Mouse (Mus musculus): ENCODE measurements at regions not wholly inside any gene's neighbourhood (a gene's known extent, or its start where the extent isn't known, plus 50 kb on each side); places are given as distances from the start of the nearest gene placed in this dataset.

DNA sequence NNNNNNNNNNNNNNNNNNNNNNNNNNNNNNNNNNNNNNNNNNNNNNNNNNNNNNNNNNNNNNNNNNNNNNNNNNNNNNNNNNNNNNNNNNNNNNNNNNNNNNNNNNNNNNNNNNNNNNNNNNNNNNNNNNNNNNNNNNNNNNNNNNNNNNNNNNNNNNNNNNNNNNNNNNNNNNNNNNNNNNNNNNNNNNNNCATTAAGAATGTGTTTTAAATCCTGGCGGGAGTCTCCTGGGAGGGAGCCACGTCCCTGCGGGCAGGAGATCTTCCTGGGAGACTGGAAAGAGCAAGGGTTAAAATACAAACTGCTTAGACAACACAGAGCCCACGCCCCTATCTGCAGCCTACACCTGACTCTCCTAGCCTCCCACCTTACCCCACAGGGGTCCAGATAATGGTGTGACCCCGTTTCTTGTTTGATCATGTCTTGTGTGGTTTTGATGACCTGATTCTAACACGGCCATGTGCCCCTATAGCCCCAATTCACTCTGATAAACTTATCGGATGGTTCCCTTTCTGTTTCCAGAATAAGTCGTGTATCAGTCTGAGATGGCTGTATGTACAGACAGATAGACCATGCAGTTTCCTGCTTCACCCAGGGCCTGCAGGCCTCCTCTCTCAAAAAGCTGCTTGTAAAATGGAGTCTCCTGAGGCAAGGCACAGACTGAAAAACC lies 160.8 kb downstream of the Rpl14 start:
- no peak for DNase-seq

DNA sequence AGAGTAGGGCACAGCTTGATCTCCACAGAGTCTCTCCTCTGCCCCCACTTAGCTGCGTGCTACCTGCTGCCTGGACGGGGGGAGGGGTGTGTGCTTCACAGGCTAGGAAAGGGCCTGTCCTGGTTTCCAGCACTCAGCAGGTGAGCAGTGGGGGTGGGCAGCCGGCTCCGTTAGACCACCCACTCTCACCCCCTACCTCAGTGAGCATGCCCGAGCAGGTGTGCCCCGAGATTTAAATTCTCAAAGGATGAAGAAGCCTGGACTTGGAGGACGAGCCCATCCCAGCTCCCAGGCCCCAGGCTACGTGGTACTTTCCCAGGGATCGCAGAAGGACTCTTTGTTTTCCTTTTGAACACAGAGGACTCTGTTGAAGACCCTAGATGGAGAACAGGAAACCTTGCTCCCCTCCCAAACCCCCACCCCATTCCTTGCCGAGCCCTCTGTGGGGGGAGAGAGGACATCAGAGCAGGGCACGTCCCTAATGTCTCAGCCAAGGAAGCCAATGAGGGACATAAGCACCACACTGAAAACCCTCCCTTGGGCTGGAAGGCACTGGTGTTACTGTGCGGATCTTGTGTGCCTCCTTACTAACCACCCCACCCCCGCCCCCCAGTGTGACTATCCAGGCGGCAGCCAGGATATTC lies 161.5 kb downstream of the Rpl14 start:
- no peak for DNase-seq

DNA sequence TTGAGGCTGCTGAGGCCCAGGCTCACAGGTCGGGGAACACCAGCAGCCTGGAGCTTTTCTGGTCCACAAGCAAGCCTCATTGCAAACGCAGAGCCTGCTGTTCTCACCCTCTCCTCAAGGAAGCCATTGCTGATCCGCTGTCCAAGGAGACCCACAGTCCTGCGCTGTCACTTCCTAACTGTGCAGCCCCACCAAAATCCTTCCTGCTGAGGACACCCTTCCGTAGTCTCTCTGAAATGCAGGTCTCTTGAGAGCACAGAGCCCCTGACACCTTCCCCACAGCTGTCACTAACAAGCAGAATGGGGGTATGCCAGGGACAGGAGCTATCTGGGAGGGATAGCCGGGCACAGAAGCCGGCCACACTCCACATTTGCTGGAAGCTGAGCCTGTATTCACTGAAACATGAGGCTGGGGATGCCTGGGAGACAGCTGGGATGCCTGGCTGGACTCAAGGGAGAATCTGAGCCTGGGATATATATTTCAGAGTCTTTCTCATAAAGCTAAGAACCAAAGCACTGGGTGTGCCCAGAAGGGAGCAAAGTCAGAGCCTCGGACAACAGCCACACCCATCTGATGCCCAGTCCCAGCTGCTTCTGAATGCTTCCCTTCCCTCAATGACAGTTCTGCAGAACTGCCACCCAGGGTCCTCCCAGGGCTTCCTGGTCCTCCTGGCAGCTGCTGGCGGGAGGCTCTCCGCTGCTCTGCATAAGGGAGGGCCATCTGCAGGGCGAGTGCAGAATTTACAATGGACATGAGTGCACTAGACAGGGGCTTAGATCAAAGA lies 162.6 kb downstream of the Rpl14 start:
- no peak for DNase-seq

DNA sequence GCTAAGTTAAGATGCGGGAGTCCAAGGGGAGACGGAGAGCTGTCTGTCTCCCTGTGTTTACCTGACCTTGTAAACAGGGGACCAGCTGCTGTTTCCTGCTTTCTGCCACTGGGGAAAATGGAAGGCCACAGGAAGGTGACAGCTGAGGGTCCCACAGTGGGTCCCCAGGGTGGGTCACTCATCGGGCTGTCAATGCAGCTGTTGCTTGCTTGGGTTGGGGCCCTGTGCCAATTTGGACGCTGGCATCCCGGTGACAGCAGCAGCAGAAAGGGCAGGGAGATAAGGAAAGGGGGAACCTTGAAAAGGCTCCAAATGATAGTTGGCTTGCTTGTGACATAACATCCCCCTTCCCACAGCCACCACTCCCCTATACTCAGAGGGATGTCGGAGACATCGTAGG lies 164.0 kb downstream of the Rpl14 start:
- DNase-seq: no peak

DNA sequence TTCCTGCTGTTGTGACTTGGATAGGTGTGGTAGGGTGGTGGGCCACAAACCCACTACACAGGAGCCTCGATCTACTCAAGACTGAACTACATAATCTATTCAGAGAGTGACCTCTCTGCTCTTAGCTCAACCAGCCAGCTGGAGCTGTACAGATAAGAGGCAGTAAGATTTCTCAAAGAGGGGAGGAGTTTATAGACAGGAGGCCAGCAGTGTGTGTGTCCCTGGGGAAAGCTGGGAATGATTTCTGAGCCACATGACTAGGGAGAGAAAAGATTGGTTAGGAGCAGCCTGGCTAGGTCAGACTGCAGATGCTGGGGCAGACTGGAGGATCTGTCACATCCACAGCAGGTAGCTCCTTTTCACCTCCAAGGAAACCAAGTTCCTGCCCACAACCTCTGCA lies 166.7 kb downstream of the Rpl14 start:
- DNase-seq: no peak

DNA sequence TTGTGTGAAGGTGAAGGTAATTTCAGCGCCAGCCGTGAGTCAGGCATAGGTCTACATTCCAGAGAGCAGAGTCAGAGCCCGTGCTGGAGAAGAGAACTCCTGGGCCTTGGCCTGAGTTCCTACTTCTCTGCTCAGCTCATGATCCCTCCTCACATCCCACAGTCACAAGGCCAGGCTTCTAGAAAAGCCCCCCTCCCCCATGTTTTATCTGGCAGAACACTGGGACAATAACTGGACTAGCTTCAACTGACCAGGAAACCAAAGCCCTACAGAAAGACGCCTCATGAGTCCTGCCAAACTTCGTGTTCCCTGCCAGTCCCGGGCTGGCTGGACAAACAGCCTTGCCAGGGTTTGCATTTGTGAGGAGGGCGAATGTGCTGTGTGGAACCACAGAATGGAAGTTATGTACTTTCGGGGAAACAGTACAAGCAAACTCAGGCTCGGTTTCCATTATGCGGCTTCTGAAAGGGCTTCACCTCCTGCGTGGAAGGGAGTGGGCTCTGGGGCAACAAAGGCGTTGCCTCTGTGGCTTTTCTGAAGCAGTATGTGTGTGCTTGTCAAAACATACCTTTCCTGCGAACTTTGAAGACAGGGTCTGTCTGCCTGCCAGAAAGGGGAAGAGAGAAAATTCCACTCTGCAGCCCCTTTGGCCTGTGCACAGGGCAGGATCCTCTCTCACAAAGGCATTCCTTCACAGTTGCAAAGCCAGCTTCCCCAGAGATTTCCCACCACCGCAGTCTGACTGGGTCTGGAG lies 168.1 kb downstream of the Rpl14 start:
- DNase-seq: no peak

DNA sequence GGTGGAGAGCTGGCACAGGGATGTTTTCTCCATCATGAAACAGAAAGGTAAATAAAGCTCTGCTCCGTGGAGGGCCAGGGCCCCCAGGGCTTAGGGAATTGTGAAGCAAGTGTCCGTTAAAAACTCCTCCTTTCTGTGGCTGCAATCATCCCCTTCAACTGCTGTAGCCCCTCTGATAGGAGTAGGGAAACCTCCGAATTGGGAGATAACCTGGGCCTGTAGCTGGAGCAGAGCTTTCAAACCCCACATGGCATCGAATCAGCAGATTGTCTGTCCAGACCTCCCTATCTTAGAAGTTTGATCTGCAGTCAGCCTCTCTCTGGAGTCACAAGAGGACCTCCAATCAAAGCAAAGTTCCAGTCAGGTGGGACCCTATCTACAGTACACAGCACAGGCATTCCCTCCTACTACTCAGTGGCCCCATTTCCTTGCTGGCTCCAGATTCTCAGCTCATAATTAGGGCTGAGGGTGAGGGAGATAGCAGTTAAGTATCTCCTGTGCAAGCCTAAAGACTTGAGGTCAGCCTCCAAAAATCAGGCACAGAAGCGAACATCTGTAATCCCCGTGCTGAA lies 168.8 kb downstream of the Rpl14 start:
- no peak for DNase-seq

DNA sequence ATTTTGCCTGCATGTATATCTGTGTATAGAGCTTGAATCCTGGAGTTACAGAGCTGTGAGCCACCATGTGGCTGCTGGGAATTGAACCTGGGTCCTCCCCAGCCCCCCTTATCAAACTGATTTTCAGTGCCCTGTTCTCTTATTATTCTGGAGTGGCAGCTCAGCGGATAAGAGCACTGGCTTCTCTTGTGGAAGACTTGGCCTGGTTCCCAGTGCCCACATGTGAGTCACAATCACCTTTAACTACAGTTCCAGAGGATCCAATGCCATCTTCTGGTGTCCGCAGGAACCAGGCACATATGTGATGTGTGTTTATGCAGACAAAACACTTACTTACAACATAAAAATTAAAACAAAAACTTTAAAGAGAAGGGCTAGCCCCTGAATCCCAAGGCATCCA lies 170.3 kb downstream of the Rpl14 start:
- no peak for DNase-seq

DNA sequence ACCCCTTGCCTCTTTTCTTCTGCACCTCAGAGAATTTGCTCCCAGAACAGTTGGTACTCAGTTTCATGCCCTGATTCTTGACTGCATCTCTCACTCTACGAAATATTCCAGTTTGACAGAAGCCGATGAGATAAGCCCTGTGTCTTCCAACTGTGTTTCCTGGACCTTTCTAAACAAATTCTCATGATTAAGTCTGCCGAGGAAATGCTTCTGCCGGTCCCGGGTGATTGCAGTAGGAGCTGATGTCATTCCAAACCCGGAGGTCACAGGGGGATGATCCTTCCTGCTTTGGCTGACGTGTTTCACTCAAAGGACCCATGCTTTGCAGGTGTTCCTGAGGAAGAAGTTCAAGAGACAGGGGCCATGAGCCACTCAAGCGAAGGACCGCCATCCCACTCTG lies 172.2 kb downstream of the Rpl14 start:
- no peak for DNase-seq

DNA sequence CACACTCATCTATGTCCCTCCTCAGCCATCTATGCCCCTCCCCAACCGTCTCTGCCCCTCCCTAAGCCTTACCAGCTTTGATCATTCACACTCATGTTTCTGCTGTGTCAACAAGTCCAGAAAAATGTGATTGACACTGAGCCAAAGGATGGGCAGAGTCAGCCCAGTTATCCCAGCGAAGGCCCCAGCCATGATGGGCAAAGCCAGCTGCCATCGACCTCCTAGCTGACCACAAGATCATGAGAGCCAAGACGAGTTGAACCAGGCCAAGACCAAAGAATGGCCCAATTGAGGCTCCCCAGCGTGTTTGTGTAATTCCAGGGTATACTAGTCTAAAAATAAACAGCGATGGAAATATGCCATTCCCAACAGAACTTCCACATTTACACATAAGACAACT lies 174.4 kb downstream of the Rpl14 start:
- DNase-seq: no peak

DNA sequence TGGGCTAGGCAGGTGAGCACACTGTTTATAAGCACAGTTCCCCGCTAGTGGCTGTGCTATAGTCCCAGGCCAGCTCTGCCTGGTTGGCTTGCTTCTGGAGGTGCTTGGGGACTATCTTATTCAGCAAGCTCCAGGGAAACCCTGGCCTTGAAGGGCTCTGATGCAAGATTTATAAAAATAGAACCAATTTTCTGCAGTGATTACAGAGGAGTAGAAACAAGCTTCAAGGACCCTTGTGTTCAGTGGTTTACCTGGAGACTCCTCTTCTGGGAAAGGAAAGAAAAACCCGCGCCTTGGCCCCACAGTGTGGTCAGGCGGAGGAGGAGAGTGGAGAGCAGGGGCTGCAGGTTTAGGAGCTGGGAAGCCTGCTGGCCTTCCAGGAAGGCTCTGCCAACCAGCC lies 178.2 kb upstream of the Ctnnb1 start:
- no peak for DNase-seq

DNA sequence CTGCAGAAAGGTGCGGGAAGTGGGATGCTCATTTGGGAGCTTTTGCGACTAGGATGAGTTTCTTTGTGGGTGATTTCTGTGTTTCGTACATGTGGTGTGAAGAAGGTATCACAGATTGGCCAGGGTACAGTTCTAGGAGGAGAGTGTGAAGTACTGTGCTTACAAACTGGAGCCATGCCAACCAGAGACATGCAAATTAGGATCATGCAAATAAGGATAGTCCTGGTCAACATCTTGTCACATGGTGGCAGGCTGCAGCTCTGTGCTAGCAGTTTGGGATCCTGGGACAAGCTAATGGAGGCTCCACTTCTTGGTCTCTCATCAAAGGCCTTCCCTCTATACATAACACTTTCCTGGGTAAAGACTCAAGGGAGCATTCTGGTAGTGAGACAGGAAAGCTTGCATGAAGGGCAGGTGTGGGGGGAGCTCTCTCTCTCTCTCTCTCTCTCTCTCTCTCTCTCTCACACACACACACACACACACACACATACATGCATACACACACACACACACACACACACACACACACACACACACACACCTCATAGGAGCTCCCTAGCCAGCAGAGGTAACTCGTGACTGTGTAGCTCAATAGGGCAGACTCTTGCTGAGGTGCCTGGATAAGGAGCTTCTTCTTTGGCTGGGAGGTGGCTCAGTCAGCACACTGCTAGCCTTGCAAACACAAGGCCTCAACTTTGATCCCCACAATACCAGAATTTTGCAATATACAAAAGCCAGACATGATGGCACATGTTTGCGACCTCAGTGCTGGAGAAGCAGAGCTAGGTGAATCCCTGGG lies 177.1 kb upstream of the Ctnnb1 start:
- no peak for DNase-seq

DNA sequence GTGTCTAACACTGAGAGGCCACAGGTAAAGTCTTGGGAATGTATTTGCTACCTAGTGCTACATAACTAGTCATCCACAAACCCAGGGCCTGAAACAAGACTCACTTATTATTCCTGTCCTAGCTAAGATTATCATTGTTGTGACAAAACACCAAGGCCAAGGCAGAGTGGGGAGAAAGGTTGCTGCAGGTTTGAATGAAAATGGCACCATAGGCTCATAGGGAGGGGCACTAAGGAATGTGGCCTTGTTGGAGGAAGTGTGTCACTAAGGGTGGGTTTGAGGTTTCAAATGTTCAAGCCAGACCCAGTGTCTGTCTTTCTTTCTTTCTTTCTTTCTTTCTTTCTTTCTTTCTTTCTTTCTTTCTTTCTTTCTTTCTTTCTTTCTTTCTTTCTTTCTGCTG lies 174.9 kb upstream of the Ctnnb1 start:
- no peak for DNase-seq

DNA sequence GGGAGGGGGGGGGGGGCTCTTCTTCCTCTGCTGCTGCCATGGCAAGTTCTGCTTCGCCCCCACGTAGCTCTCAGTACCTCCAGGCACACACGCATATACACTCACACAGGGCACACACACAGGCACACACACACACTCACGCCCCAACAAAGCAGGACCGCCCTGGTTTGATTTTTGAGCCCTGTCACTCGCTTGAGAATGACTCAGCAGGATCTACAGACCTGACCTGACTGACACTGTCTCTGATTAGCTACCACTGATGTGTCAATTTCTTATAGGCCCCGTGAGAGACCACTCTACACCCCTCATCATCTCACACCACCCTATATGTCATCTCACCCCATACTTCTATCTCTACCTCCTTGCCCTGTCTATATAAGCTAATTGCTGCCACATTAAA lies 173.5 kb upstream of the Ctnnb1 start:
- no peak for DNase-seq

DNA sequence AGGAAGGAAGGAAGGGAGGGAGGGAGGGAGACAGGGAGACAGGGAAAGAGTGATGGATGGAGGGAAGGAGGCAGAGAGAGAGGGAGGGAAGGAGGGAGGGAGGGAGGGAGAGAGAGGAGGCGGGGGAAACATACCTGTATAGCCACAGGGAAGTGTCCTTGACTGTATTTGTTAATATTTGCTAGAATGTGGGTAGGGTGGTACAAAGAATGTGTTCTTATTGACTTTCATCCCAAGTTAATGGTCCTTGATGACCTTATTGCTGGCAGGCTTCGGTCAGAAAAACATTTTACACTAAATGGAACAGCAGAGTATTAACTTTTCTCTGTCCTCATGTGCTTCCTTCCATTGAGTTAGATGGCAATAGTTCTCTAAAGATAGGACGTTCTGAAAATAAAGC lies 171.0 kb upstream of the Ctnnb1 start:
- no peak for DNase-seq

DNA sequence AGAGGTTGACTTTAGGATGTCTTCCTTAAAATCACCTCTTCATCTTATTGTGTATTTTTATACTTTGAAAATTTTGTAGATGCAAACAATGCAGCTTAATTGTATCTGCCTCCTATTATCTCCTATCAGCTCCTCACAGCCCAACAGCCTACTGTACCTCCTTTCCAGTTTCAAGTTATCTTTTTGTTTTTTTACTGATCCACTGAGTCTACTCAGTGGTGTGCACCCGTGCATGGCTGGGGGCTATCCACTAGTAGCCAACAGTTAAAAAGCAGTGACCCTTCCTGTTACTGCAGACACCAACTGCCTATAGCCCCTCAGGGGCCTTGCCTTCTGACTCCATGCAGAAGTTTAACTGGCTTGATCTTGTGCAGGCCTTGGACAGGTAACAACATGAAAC lies 170.4 kb upstream of the Ctnnb1 start:
- no peak for DNase-seq

DNA sequence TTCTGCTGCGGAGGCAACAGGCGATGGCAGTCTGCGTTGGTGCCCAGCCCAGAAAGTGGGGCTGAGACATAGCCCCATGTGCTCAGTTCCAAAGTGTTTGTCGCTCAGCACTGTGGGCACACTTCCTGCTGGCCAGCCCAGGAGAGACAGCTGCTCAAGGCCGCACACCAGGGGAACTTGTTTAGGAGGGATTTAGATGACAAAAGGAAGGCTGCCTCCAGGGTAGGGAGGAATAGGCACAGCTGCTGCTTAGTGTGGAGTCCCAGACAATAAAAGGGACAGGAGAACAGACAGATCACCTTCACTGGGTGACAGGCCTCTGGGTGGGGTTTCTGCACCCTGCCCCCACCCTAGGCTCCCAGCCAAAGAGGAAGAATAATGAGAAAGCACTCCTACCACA lies 169.2 kb upstream of the Ctnnb1 start:
- no peak for DNase-seq

DNA sequence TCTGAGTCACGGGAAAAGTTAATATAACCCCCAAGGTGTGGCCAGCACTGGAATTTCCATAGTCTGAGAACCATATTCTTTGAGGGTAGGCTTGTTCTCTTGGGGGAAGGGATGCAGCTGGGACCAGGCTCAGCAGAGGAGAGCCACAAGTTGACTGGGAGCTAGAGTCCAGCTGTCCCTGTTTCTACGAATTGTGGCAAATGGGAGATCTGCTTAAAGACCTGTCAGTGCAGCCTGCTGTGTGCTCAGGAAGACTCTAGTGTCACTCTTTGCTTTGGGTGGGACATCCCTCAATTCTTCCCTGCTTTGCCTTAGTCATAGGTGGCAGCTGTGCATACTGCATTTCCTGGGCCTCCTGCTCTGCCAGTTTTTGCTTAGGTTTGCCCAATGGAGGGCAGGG lies 165.2 kb upstream of the Ctnnb1 start:
- no peak for DNase-seq

DNA sequence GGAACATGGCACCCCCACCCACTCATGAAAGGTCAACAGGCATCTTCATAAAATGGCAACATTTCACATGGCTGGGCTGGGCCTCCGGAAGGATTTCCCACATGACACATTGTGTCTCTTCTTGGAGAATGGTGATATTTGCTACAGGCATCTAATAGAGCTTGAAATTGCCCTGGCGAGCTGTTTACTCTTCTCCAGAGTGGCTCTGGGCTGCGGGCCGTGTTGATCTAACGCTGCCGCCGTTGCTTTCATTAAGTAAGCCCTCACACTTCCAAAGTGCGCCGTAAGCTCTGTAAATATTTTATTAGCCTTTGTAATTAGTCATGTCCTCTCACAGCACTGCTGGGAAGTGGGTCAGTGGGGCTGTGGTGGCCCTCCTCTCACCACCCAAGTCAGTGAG lies 164.4 kb upstream of the Ctnnb1 start:
- no peak for DNase-seq

DNA sequence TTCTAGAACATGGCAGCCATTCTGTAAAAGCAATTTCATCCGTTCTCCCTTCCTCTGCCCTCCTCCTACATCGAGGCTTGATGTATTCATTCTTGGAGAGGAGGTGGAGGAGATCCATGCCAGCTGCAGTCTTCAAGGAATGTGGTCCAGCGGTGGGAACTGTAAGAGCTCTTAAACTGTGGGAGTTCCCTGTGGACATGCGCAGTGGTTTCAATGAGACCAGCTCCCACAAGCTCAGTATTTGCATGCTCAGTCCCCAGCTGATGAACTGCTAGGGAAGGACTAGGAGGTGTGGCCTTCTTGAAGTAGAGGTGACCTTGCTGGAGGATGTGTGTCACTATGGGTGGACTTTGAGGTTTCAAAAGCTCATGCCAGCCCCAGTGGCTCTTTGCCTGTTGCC lies 163.7 kb upstream of the Ctnnb1 start:
- DNase-seq: no peak

DNA sequence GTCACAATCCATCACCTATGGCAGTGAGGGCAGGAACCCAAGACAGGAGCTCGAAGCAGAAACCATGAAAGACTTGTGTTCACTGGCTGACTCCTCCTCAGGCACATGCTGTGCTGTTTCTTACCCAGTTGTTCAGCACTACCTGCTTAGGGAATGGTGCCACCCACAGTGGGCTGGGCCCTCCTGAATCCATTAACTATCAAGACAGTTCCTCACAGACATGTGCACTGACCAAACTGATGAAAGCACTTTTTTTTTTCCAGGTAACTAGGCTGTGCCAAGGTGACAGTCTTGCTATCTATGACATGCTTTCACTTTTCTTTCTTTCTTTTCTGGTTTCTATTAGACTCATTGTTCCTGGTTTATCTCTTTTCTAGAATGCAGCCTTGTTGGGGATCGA lies 162.1 kb upstream of the Ctnnb1 start:
- no peak for DNase-seq

DNA sequence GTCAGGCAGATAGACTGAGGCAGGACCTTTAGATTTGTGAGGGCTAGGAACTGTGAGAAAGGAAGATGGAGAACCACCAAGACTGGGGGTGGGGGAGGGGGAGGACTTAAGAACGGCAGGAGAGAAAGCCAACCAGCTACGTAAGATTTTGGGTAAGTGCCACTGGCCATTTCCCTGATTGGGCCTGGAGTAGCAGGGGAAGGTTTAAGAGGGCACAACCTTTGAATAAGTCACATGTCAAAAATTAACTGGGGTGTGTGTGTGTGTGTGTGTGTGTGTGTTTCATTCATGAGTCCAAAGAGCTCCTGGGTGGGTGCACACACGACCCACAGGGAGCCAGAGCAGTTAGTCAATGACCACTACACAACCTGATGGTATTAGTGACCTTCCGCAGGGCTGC lies 161.6 kb upstream of the Ctnnb1 start:
- no peak for DNase-seq
